Mouse (Mus musculus) urinary bladder, adult 2 months (tissue): Measurements from ENCODE around the gene Hectd3. TPM values are rescaled to one million over a fixed set of nuclear protein-coding genes. Genes with fewer than 3 reads are reported as not detected.

Experiments used
- DNase-seq: peaks from one replicate; pipeline ENCODE4 v3.0.0; 2022; ENCODE audit warnings: low spot score
- polyA plus RNA-seq: library from polyadenylated mRNA; depleted of rRNA; stranded (reverse); fragments of >200 nt; gene quantifications from 2 replicates; pipeline ENCODE4 v1.2.3, GENCODE M21; 2012; rRNA removed

Hectd3 gene
- polyA plus RNA-seq, result 27.9 and 30.0 TPM in 2 replicates

GRCm38 (mm10) chr4:116995131-116995797, at the start of gene Hectd3:
Gene Hectd3, plus strand, starts transcription at chr4:116995317.
- peak; percentile 44 for DNase-seq

- DNase-seq, result no peak
Measured at GRCm38 (mm10) chr4:116951642-116952041, 43.5 kb upstream of the Hectd3 start.

GRCm38 (mm10) chr4:116954951-116955350, 40.2 kb upstream of the Hectd3 start:
- no peak for DNase-seq

- DNase-seq, result no peak
Measured at GRCm38 (mm10) chr4:116976503-116976902, 18.6 kb upstream of the Hectd3 start.

- no peak for DNase-seq
Measured at GRCm38 (mm10) chr4:116985681-116986080, 9.4 kb upstream of the Hectd3 start.

- peak; percentile 24 for DNase-seq
Measured at GRCm38 (mm10) chr4:116986400-116987121, 8.6 kb upstream of the Hectd3 start.

- no peak for DNase-seq
Measured at GRCm38 (mm10) chr4:116987122-116987456, 8.0 kb upstream of the Hectd3 start.

GRCm38 (mm10) chr4:116989731-116990130, 5.4 kb upstream of the Hectd3 start:
- no peak for DNase-seq

GRCm38 (mm10) chr4:116991366-116991765, 3.8 kb upstream of the Hectd3 start:
- DNase-seq, result peak; percentile 55

- DNase-seq, result peak; percentile 73
Measured at GRCm38 (mm10) chr4:116993672-116994621, 1.2 kb upstream of the Hectd3 start, which contains the start of gene Urod. Gene Urod, minus strand, starts transcription at chr4:116994413.

- DNase-seq, result peak; percentile 38
Measured at GRCm38 (mm10) chr4:116995798-116996135, 650 bp downstream of the Hectd3 start.

- no peak for DNase-seq
Measured at GRCm38 (mm10) chr4:116999513-117000154, 4.5 kb downstream of the Hectd3 start.

GRCm38 (mm10) chr4:117001957-117002356, 6.8 kb downstream of the Hectd3 start:
- DNase-seq, result no peak

GRCm38 (mm10) chr4:117002543-117003521, 7.7 kb downstream of the Hectd3 start:
- DNase-seq, result no peak

- no peak for DNase-seq
Measured at GRCm38 (mm10) chr4:117004649-117005048, 9.5 kb downstream of the Hectd3 start.

- no peak for DNase-seq
Measured at GRCm38 (mm10) chr4:117005611-117006400, 10.7 kb downstream of the Hectd3 start.

- DNase-seq, result no peak
Measured at GRCm38 (mm10) chr4:117007058-117007457, 11.9 kb downstream of the Hectd3 start.

GRCm38 (mm10) chr4:117010231-117010630, 15.1 kb downstream of the Hectd3 start:
- DNase-seq, result no peak

GRCm38 (mm10) chr4:117013596-117013995, 18.5 kb downstream of the Hectd3 start:
- DNase-seq, result no peak
